Comparison of ENCODE assay signal across 11 mouse cellular contexts in genomic region chr3:57292826-57293225, GRCm38 (mm10). TPM values are rescaled to one million over a fixed set of nuclear protein-coding genes. Genes with fewer than 3 reads are reported as not detected.
DNase-seq lines count a peak whose midpoint lies in the region; ATAC-seq and TF ChIP-seq lines count a peak whose summit lies in the region.
"Had no signal": no experiment of that assay in that cellular context is flagged by ENCODE, and none has a peak within 500 bp of the region (broad histone marks: within the 10 kb centered on the region; RNA-seq: fewer than 3 reads in every experiment).

No protein-coding gene starts in this region.

- peak overlapping the region; percentile 90 for H3K27ac ChIP-seq in heart, adult 2 months
- no peak overlapping the region for H3K27ac ChIP-seq in midbrain, embryonic 11.5 days (ENCODE audit: low read depth, low read length)
- H3K27ac ChIP-seq in midbrain, embryonic 16.5 days (ENCODE audit: low read length) = no peak overlapping the region
- no peak overlapping the region for H3K27ac ChIP-seq in heart, embryonic 12.5 days (ENCODE audit: poor library complexity, severe bottlenecking)
- H3K27ac ChIP-seq in limb, embryonic 15.5 days = no peak overlapping the region

- peak overlapping the region; percentile 63 for H3K4me3 ChIP-seq in heart, adult 2 months
- H3K4me3 ChIP-seq in midbrain, embryonic 11.5 days (ENCODE audit: low read depth, low read length) = no peak overlapping the region
- H3K4me3 ChIP-seq in midbrain, embryonic 16.5 days (ENCODE audit: low read depth, low read length) = no peak overlapping the region
- H3K4me3 ChIP-seq in heart, embryonic 12.5 days = peak overlapping the region; percentile 24
- H3K4me3 ChIP-seq in limb, embryonic 15.5 days = no peak overlapping the region

- peak; percentile 34 to 49 for DNase-seq in heart, adult 2 months
- DNase-seq in heart, adult 8-10 months (ENCODE audit: low spot score) = no peak
- DNase-seq in midbrain, embryonic 11.5 days (ENCODE audit: low spot score, missing footprints) = peak; percentile 81
- DNase-seq in adrenal gland, adult 18-20 months (ENCODE audit: low spot score in 2 of 2) = no peak
- no peak for DNase-seq in embryo, embryonic 9.5 days (ENCODE audit: extremely low spot score)
- DNase-seq: spleen, adult 18-20 months had no signal

- no peak overlapping the region for H3K4me2 ChIP-seq in midbrain, embryonic 11.5 days
- no peak overlapping the region for H3K4me2 ChIP-seq in midbrain, embryonic 16.5 days (ENCODE audit: low read length)
- peak overlapping the region; percentile 51 for H3K4me2 ChIP-seq in heart, embryonic 12.5 days
- H3K4me2 ChIP-seq in limb, embryonic 15.5 days = 0 out of 2 replicates have a peak overlapping the region, but pooled peaks have one; percentile 25

- 0 out of 2 replicates have a peak, but pooled peaks have one; percentile 56 for TF ChIP-seq EP300 in heart, adult 2 months (IDR thresholded peaks at IDR 0.05; ENCODE audit: insufficient read depth, low read depth, low read length)

- no peak for ATAC-seq in midbrain, embryonic 11.5 days (ENCODE audit: low FRiP score)
- ATAC-seq in midbrain, embryonic 16.5 days = no peak
- no peak for ATAC-seq in heart, embryonic 12.5 days (ENCODE audit: insufficient number of reproducible peaks, low FRiP score)
- ATAC-seq in limb, embryonic 15.5 days (ENCODE audit: insufficient number of reproducible peaks, low FRiP score, low TSS enrichment, low read depth) = no peak

- intact Hi-C loops in heart, adult 2 months (cut with DNase I) = loop anchor here (5.0 kb wide), 1 partner anchor 44 kb away; no protein-coding TSS in a partner anchor

- no peaks in the 10 kb centered on the region for H3K9me3 ChIP-seq in midbrain, embryonic 11.5 days (ENCODE audit: control insufficient read depth, low read length)
- H3K9me3 ChIP-seq in midbrain, embryonic 16.5 days (replicated peaks; ENCODE audit: control insufficient read depth, low read length, poor library complexity, severe bottlenecking) = no peaks in the 10 kb centered on the region
- H3K9me3 ChIP-seq in heart, embryonic 12.5 days (replicated peaks) = no peaks in the 10 kb centered on the region
- no peaks in the 10 kb centered on the region for H3K9me3 ChIP-seq in limb, embryonic 15.5 days

- H3K79me2 ChIP-seq in heart, adult 2 months (replicated peaks; ENCODE audit: control insufficient read depth, insufficient read depth, low read length) = no peaks in the 10 kb centered on the region

- H3K9ac ChIP-seq in heart, adult 2 months (ENCODE audit: low read depth, low read length) = peak overlapping the region; percentile 46
- H3K9ac ChIP-seq in midbrain, embryonic 11.5 days (ENCODE audit: low read length) = no peak overlapping the region
- H3K9ac ChIP-seq in midbrain, embryonic 16.5 days (ENCODE audit: low read depth, low read length) = no peak overlapping the region
- no peak overlapping the region for H3K9ac ChIP-seq in heart, embryonic 12.5 days
- H3K9ac ChIP-seq in limb, embryonic 15.5 days = no peak overlapping the region

- peak; percentile 67 for TF ChIP-seq CTCF in heart, adult 2 months (IDR thresholded peaks at IDR 0.05)

- H3K27me3 ChIP-seq in heart, adult 2 months (ENCODE audit: control insufficient read depth, insufficient read depth, low read length) = no peaks in the 10 kb centered on the region
- no peaks in the 10 kb centered on the region for H3K27me3 ChIP-seq in midbrain, embryonic 11.5 days (ENCODE audit: control insufficient read depth, insufficient read depth, low read length)
- no peaks in the 10 kb centered on the region for H3K27me3 ChIP-seq in midbrain, embryonic 16.5 days (ENCODE audit: control insufficient read depth, insufficient read depth, low read depth, low read length)
- H3K27me3 ChIP-seq in heart, embryonic 12.5 days (replicated peaks) = no peaks in the 10 kb centered on the region
- no peaks in the 10 kb centered on the region for H3K27me3 ChIP-seq in limb, embryonic 15.5 days

- peaks cover 10% of the 10 kb centered on the region for H3K4me1 ChIP-seq in heart, adult 2 months (ENCODE audit: control insufficient read depth, insufficient read depth, low read length)
- H3K4me1 ChIP-seq in midbrain, embryonic 11.5 days (ENCODE audit: control insufficient read depth, insufficient read depth, low read length) = no peaks in the 10 kb centered on the region
- no peaks in the 10 kb centered on the region for H3K4me1 ChIP-seq in midbrain, embryonic 16.5 days (ENCODE audit: control insufficient read depth, insufficient read depth, low read length)
- H3K4me1 ChIP-seq in heart, embryonic 12.5 days (replicated peaks) = peaks cover 20% of the 10 kb centered on the region
- H3K4me1 ChIP-seq in limb, embryonic 15.5 days = peaks cover 14% of the 10 kb centered on the region

- H3K36me3 ChIP-seq in heart, adult 2 months (ENCODE audit: control insufficient read depth, insufficient read depth, low read length) = peaks cover 38% of the 10 kb centered on the region
- no peaks in the 10 kb centered on the region for H3K36me3 ChIP-seq in midbrain, embryonic 11.5 days (ENCODE audit: control insufficient read depth, insufficient read depth, low read length)
- H3K36me3 ChIP-seq in midbrain, embryonic 16.5 days (ENCODE audit: control insufficient read depth, insufficient read depth, low read length) = no peaks in the 10 kb centered on the region
- H3K36me3 ChIP-seq in heart, embryonic 12.5 days = no peaks in the 10 kb centered on the region
- H3K36me3 ChIP-seq in limb, embryonic 15.5 days = no peaks in the 10 kb centered on the region
- H3K36me3 ChIP-seq: G1E had no signal

- WGBS in heart, adult 2 months = 38% methylated on average over 11 of the region's 11 CpGs
- WGBS in midbrain, embryonic 11.5 days = 66% methylated on average over 11 of the region's 11 CpGs
- WGBS in midbrain, embryonic 16.5 days = 62% methylated on average over 11 of the region's 11 CpGs
- WGBS in heart, embryonic 12.5 days = 70% methylated on average over 11 of the region's 11 CpGs
- 77% methylated on average over 11 of the region's 11 CpGs for WGBS in limb, embryonic 15.5 days

- 0 out of 2 replicates have a peak, but pooled peaks have one; percentile 27 for TF ChIP-seq POLR2A in heart, adult 2 months (IDR thresholded peaks at IDR 0.05; ENCODE audit: insufficient read depth, low read depth, low read length)

RNA-seq across cellular contexts. Expression of gene Tm4sf1, which starts 9.0 kb away (rescaled TPM):
- 10 to 100 TPM; 78.5 to 84.6 TPM for total RNA-seq in heart, adult 2 months (2021)
- polyA plus RNA-seq in heart, adult 2 months (2012; rRNA removed) = 148 and 297 TPM in 2 replicates
- total RNA-seq in heart, adult 8-10 months (2022) = 10 to 100 TPM; 68.2 to 83.8 (median 76.8) TPM
- polyA plus RNA-seq in midbrain, embryonic 11.5 days (2014; fragmentation: Nextera tagmentation; extraction: Ambion mirVana) = 30.6 and 31.7 TPM in 2 replicates
- 21.6 and 22.7 TPM in 2 replicates for polyA plus RNA-seq in midbrain, embryonic 16.5 days (2015; fragmentation: Nextera tagmentation; extraction: Ambion mirVana)
- polyA plus RNA-seq in heart, embryonic 12.5 days (2016; fragmentation: Nextera tagmentation; extraction: Ambion mirVana) = 166 and 176 TPM in 2 replicates
- polyA plus RNA-seq in limb, embryonic 15.5 days (2015; fragmentation: Nextera tagmentation; extraction: Ambion mirVana) = 106 and 107 TPM in 2 replicates
- 10 to 100 TPM; 51.2 to 97.8 TPM for total RNA-seq in adrenal gland, adult 18-20 months (2021)
- total RNA-seq: common myeloid progenitor, adult 5-6 weeks had no signal
- polyA plus RNA-seq: G1E had no signal

Comparison
In these comparisons a context has a peak if more than half of its experiments do, and no peak if none do; other contexts are left out.
1. DNase-seq: peak in heart, adult 2 months (2 of 2) and midbrain, embryonic 11.5 days (single experiment); none in heart, adult 8-10 months (single experiment), adrenal gland, adult 18-20 months (0 of 2) and embryo, embryonic 9.5 days (single experiment).
2. H3K4me3 ChIP-seq: peak in heart, adult 2 months (single experiment) and heart, embryonic 12.5 days (single experiment); none in midbrain, embryonic 11.5 days (single experiment), midbrain, embryonic 16.5 days (single experiment) and limb, embryonic 15.5 days (single experiment).
3. H3K4me2 ChIP-seq: peak in heart, embryonic 12.5 days (single experiment) and limb, embryonic 15.5 days (single experiment); none in midbrain, embryonic 11.5 days (single experiment) and midbrain, embryonic 16.5 days (single experiment).